Mouse (Mus musculus) heart, postnatal 0 days (tissue): ENCODE data around the gene Ttc9b.

ENCODE experiments used
- CTCF ChIP-seq: IDR thresholded peaks from 2 replicates; pipeline ENCODE4 v1.5.1; 2016; ENCODE audit warnings: antibody characterized with exemption, control low read depth, low read depth
- EP300 ChIP-seq: IDR thresholded peaks from 2 replicates; pipeline ENCODE4 v1.6.1; 2016; ENCODE audit warnings: antibody characterized with exemption, low read depth

DNA sequence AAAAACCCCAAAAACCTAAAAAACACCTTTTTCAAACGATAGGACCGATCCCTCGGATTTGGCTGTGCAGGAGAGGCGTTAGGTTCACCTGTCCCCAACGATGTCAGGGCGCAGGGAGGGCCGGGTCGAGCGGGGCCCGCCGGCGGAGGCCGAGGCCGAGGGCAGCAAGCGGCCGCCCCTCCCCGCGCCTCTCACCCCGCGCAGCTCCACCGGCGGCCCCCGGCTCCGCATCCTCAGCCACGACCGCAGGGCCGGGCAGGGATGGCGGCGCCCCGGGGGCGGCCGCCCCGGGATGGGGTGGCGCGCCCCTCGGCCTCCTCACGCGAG lies 20.4 kb downstream of the Ttc9b start:
- TF ChIP-seq EP300 (no peak), CTCF (no peak)
